Mouse (Mus musculus) cerebral cortex, adult 2 months (tissue): ENCODE data around the gene Itk.

ENCODE experiments used
- WGBS: fragments of 180-500 bp; shearing (Covaris S2); methylation state at CpG from one replicate; pipeline ENCODE4 v1.1.7; 2018; 5-methylcytosine and 5-hydroxymethylcytosine counted together

The Itk gene

DNA sequence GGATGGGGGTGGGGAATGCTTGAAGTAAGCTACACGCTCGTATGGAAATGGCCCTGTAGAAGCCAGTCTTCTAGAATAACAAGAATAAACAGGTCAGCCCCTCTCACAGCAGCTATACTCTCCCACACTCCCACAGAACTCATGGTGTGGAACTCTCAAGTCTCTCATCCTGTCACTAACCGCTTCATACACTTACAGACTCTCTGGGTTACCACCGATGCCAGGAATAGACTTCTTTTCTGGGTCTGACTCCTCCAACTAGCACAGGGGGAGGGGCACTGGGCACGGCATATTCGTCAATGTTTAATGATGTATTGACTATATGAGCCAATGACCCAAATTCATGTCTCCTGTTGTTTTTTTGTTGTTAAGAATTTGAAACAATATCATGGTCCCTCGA is 82.5 kb downstream of the Itk start:
- 31% methylated on average over 7 of the region's 7 CpGs for WGBS

GRCm38 (mm10) chr11:46305881-46306520 is 83.3 kb downstream of the Itk start:
- WGBS: 55% methylated on average over 9 of the region's 9 CpGs

- 46% methylated on average over 9 of the region's 9 CpGs for WGBS
Measured at GRCm38 (mm10) chr11:46304864-46305710, 84.2 kb downstream of the Itk start.

GRCm38 (mm10) chr11:46304093-46304492 is 85.2 kb downstream of the Itk start:
- 56% methylated on average over 10 of the region's 10 CpGs for WGBS

DNA sequence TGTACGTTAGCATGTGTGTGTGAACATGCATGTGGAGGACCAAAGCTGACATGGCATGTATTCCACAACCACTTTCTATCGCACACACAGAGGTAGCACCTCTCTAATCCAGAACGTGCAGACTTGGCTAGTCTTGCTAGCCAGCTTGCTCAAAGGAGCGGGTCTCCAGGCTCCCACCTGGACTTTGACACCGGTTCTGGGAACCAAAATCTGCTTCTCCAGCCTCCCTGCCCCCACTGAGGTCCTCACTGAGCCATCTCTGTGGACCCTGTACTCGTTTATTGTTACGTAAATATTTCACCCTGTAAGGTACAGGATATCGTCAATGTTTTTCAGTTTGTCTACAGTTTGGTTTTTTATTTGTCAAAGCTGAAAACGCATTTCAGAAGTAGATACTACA is 86.8 kb downstream of the Itk start:
- WGBS: 71% methylated on average over 9 of the region's 9 CpGs

- 49% methylated on average over 23 of the region's 23 CpGs for WGBS
Measured at GRCm38 (mm10) chr11:46301579-46302248, 87.6 kb downstream of the Itk start.

GRCm38 (mm10) chr11:46299901-46300300 is 89.4 kb downstream of the Itk start:
- 46% methylated on average over 6 of the region's 6 CpGs for WGBS

- 39% methylated on average over 13 of the region's 13 CpGs for WGBS
Measured at GRCm38 (mm10) chr11:46298889-46299785, 90.2 kb downstream of the Itk start.

DNA sequence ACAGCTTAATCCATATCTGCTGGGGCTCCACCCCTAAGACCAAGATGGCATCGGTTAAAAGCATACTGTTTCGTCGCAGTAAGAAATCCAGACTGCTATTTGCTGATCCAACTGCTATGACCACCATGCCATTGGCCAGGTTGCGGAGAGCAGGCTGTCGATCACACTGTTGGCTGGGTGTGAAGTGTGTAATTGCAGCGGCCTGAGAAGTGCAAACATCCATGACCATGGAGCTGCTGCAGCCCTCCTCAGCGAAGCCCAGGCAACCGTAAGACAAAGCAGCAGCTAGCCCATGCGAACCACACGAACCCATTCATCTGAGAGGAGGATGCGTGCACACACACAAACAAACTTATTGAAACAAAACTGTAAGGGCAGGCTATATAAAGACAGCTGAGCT is 94.9 kb downstream of the Itk start:
- 83% methylated on average over 11 of the region's 11 CpGs for WGBS

DNA sequence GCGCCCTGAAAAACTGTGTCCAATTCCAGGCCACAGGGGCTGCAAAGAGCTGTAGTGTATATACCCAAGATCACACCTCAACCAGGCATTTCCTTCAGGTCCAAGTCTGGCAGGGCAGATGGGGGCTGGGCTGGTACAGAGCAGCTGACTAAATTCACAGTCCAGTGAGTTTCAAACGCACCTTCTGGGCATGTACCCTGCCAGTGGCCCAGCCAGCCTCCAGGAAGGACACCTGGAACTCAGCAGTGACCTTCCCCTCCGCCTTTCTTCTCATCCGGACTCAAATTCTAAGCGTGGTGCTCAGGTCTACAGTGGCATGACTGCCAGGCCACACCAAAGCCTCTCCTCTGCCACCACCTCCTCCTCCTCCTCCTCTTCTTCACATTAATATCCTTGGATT is 95.8 kb downstream of the Itk start:
- WGBS: 87% methylated on average over 5 of the region's 5 CpGs

DNA sequence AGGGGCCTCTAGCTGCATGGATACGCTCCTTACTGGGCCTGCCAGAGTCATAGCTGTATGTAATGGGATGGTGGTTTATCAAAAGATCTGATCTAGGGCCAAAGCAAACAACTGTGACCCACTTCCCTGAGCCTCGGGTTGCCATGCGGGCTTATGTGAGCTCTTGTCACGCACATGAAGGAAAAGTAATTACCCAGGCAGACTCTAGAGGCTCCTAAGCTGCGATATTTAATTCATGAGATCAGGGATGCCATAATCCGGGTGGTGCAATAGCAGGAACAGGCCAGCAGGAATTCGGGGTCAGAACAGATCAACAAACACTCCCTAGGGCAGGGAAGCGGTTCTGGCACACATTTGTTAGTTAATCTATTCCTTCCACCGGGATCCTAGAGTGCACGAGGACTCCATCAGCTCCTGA is 98.3 kb downstream of the Itk start:
- WGBS: 43% methylated on average over 10 of the region's 10 CpGs

- 78% methylated on average over 9 of the region's 9 CpGs for WGBS
Measured at GRCm38 (mm10) chr11:46289561-46289960, 99.8 kb downstream of the Itk start.

DNA sequence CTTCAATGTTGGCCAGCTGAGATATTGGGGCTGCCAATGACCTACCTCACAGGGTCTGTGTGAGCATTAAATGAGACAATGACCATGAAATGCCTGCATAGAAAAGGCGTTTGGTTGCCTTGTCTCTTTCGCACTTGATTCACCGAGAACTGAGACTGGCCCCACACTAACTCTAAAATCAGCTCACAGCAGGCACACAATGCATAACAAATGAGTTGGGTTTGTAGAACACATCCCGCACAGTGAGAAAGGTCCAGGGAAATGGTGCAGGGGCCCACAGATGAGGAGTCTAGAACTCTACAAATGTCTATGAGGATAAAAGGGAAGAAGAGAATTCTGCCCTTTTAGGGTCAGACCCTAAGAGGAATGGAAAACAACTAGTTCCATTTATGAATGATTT is 100.3 kb downstream of the Itk start:
- 50% methylated on average over 4 of the region's 4 CpGs for WGBS

DNA sequence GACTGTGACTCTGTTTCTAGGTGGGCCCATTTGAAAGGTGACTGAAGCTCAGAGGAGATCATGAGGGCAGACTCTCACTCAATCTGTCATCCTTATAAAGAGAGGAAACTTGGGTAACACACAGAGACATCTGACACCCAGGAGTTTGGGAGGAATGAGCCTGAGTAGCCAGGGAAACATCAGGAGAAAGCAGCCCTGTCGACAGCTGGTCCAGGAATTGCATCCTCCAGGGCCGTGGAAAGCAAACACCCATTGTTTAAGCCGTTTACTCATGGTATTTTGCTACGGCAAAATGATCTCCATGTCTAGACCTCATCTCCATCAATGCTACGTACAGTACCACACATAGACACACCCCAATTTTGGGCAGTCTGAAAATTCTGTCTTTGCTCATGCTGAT is 101.2 kb downstream of the Itk start:
- WGBS: 50% methylated on average over 5 of the region's 5 CpGs

DNA sequence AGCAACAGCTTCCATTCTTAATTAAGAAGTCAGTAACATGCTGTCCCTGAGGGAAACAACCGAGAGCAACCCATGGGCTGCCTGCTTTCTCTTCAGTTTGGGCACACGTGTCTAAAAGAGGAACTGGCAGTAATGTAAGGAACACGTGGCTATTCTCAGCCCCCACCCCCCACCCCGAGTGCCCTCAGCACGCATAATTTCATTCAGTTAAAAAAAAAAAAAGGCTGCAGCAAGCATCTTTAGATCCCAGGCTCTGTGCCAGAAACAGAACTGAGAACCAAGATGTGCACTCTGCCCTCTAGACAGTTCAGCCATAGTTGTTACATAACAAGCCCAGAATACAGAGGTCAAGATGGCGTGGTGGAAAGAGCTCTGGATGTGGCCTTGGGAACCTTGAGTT is 102.5 kb downstream of the Itk start:
- WGBS: 20% methylated on average over 6 of the region's 6 CpGs

GRCm38 (mm10) chr11:46283800-46284199 is 105.5 kb downstream of the Itk start:
- WGBS: 74% methylated on average over 6 of the region's 6 CpGs

GRCm38 (mm10) chr11:46282612-46283011 is 106.7 kb downstream of the Itk start:
- 55% methylated on average over 5 of the region's 5 CpGs for WGBS

DNA sequence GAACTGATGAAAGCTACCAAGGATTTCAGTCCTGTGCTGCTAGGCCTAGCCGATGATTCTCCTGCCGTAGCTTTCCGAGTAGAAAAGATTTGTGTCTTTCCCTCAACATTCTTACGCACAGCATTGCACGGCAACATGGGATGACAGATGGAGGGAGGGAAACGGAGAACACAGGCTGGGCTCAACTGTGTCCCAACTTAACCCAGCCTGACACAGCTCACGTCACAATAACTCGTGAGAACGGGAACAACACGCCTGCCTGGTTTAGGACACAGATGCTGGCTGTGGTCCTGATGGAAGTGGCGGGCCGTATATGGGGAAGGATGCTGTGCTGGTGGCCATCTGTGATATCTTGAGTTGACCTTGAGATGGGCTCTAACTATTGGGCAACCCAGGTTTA is 110.6 kb downstream of the Itk start:
- 54% methylated on average over 12 of the region's 12 CpGs for WGBS

DNA sequence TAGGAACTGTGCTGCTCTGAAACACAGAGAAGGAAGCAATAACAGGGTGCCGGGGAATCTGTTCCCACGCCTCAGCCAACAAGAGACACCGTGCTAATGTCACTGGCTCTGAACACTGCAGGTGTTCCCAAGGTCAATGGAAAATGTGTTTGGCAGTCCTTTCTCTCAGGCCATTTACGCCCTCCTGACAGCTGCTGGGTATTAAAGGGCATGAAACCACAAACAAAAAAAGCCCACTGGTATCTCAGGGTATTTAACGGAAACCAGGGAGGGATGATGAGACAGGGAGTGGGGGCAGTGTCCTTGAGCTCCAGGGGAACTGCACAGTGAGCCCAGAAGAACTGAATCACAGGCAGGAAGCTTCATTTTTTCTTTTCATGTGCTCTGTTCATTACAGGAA is 111.2 kb downstream of the Itk start:
- 64% methylated on average over 5 of the region's 5 CpGs for WGBS

GRCm38 (mm10) chr11:46276778-46277177 is 112.5 kb downstream of the Itk start:
- WGBS: 40% methylated on average over 5 of the region's 5 CpGs

DNA sequence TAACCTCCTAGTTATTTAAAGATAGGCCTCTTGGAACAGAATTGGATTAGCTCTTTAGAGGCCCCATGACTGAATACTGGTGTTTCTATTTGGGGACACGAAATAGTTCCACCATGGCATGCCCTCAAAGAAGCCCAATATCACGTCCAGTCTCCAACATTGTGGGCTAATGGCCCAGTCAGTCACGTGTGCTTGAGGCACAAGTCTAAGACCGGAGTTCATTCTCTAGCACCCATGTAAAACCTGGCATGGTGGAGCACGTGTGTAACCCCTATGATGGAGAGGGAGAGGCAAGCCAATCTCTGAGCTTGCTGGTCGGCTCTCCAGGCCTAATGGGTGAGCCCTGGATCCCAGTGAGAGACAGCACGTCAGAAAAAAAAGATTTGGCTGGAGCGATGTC is 113.1 kb downstream of the Itk start:
- WGBS: 80% methylated on average over 8 of the region's 8 CpGs

- 9% methylated on average over 6 of the region's 6 CpGs for WGBS
Measured at GRCm38 (mm10) chr11:46275302-46275701, 114.0 kb downstream of the Itk start.
